Mouse (Mus musculus) ES-Bruce4 (cell line): Measurements from ENCODE around the gene Gan. TPM values are rescaled to one million over a fixed set of nuclear protein-coding genes. Genes with fewer than 3 reads are reported as not detected.

Experiments used
- H3K27ac ChIP-seq: 2 replicates; pipeline ENCODE4 v1.5.1; 2012; ENCODE audit warnings: low read length, inconsistent platforms; ENCODE audit not compliant: insufficient read depth
- H3K27me3 ChIP-seq: 2 replicates; pipeline ENCODE4 v1.6.1; 2012; ENCODE audit warnings: mild to moderate bottlenecking, low read length, inconsistent platforms; ENCODE audit not compliant: control insufficient read depth, poor library complexity, insufficient read depth, severe bottlenecking
- H3K36me3 ChIP-seq: 2 replicates; pipeline ENCODE4 v1.6.1; 2012; ENCODE audit warnings: inconsistent platforms, mild to moderate bottlenecking, low read length, moderate library complexity; ENCODE audit not compliant: control insufficient read depth, poor library complexity, insufficient read depth, severe bottlenecking
- H3K4me1 ChIP-seq: one replicate; pipeline ENCODE4 v1.8.1; 2011; ENCODE audit warnings: low read length; ENCODE audit not compliant: control insufficient read depth, insufficient read depth
- H3K4me3 ChIP-seq: 2 replicates; pipeline ENCODE4 v1.5.1; 2011; ENCODE audit warnings: low read depth, mild to moderate bottlenecking, low read length
- H3K9ac ChIP-seq: 2 replicates; pipeline ENCODE4 v1.6.1; 2012; ENCODE audit warnings: low read depth, mild to moderate bottlenecking, inconsistent platforms; ENCODE audit not compliant: poor library complexity, severe bottlenecking
- H3K9me3 ChIP-seq: replicated peaks from 2 replicates; pipeline ENCODE4 v1.6.1; 2012; ENCODE audit warnings: mild to moderate bottlenecking, low read length, inconsistent platforms; ENCODE audit not compliant: control insufficient read depth, poor library complexity, insufficient read depth, severe bottlenecking
- CTCF ChIP-seq: IDR thresholded peaks from one replicate; pipeline ENCODE4 v1.8.1; 2011; ENCODE audit warnings: low read depth, low read length
- EP300 ChIP-seq: IDR thresholded peaks from 2 replicates; pipeline ENCODE4 v1.6.1; 2011; ENCODE audit warnings: low read depth, low read length; ENCODE audit not compliant: insufficient read depth
- POLR2A ChIP-seq: IDR thresholded peaks from one replicate; pipeline ENCODE4 v1.8.1; 2011; ENCODE audit warnings: low read length; ENCODE audit not compliant: insufficient read depth
- polyA plus RNA-seq: library from polyadenylated mRNA; stranded (reverse); fragments of >200 nt; gene quantifications from 2 replicates; pipeline ENCODE4 v1.2.4, GENCODE M21; 2011; ENCODE audit warnings: low read depth; ENCODE audit not compliant: missing spikeins, insufficient read depth, insufficient read length

The Gan gene
- polyA plus RNA-seq, 1 experiment, result 11.7 TPM

DNA sequence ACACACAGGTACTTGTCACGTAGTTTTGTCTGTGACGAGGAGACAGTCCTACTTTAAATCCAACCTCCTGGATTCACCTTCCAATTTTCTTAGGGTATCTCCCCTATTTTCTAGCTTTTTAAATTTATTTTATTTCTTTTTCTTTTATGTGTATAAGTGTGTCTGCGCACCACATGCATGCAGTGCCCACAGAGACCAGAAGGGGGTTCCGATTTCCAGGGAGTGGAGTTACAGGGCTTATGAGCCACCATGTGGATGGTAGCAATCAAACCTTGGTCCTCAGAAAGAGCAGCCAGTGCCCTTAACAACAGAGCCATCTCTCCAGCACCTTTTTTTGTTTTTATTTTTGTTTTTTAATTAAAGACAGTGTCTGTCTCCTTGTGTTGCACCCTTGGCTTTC, 24.8 kb downstream of the Gan start:
- no peak overlapping the region for H3K4me3 ChIP-seq
- H3K9ac ChIP-seq, result no peak overlapping the region
- peaks cover 4% of the 10 kb centered on the region for H3K4me1 ChIP-seq
- no peak overlapping the region for H3K27ac ChIP-seq
- no peaks in the 10 kb centered on the region for H3K27me3 ChIP-seq
- H3K36me3 ChIP-seq, result no peaks in the 10 kb centered on the region
- peak; percentile 31 for TF ChIP-seq CTCF
- TF ChIP-seq EP300, result no peak
- no peaks in the 10 kb centered on the region for H3K9me3 ChIP-seq

- Histone ChIP-seq H3K36me3 (no peaks in the 10 kb centered on the region), H3K27ac (no peak overlapping the region), H3K27me3 (no peaks in the 10 kb centered on the region), H3K4me1 (peaks cover 4% of the 10 kb centered on the region), H3K4me3 (no peak overlapping the region), H3K9ac (no peak overlapping the region), H3K9me3 (no peaks in the 10 kb centered on the region)
- TF ChIP-seq POLR2A (no peak), EP300 (no peak), CTCF (no peak)
Measured at GRCm38 (mm10) chr8:117183664-117184377, 25.9 kb downstream of the Gan start.

- TF ChIP-seq EP300 (0 out of 2 replicates have a peak, but pooled peaks have one; percentile 10), POLR2A (no peak)
- no peak overlapping the region for H3K4me3 ChIP-seq
- peaks cover 4% of the 10 kb centered on the region for H3K4me1 ChIP-seq
- no peaks in the 10 kb centered on the region for H3K27me3 ChIP-seq
- no peaks in the 10 kb centered on the region; the same call in 1 of the 2 replicates for H3K36me3 ChIP-seq
- no peaks in the 10 kb centered on the region for H3K9me3 ChIP-seq
- no peak overlapping the region for H3K9ac ChIP-seq
- 0 out of 2 replicates have a peak overlapping the region, but pooled peaks have one; percentile 9 for H3K27ac ChIP-seq
Measured at GRCm38 (mm10) chr8:117194355-117194754, 36.4 kb downstream of the Gan start.

DNA sequence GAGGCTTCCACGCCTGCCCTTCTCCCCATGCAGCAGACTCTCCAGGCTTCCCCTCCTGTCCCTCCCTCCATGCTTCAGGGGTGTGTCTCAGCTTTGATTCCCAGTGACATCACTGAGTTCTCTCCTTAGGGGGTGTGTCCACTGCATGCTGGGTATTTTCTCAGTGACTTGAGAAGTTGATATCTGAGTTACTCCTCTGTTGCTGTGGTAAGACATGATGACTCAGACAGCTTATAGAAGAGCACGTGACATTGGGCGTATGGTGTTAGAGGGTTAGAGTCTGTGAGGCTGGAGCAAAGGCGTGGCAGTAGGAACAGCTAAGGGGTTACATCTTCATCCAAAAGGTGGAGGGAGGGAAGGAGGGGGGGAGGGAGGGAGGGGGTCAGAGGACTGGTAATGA, 38.7 kb downstream of the Gan start:
- Histone ChIP-seq H3K9me3 (no peaks in the 10 kb centered on the region), H3K36me3 (no peaks in the 10 kb centered on the region), H3K27ac (no peak overlapping the region), H3K4me1 (peaks cover 4% of the 10 kb centered on the region), H3K4me3 (no peak overlapping the region), H3K27me3 (no peaks in the 10 kb centered on the region), H3K9ac (no peak overlapping the region)
- TF ChIP-seq CTCF (no peak), EP300 (no peak), POLR2A (no peak)

GRCm38 (mm10) chr8:117197551-117197950, 39.6 kb downstream of the Gan start:
- no peak overlapping the region for H3K9ac ChIP-seq
- TF ChIP-seq EP300, result no peak
- TF ChIP-seq CTCF, result no peak
- no peak for TF ChIP-seq POLR2A
- H3K27me3 ChIP-seq, result no peaks in the 10 kb centered on the region
- H3K9me3 ChIP-seq, result no peaks in the 10 kb centered on the region
- H3K27ac ChIP-seq, result no peak overlapping the region
- H3K4me3 ChIP-seq, result no peak overlapping the region
- H3K36me3 ChIP-seq, result no peaks in the 10 kb centered on the region
- peaks cover 4% of the 10 kb centered on the region for H3K4me1 ChIP-seq

DNA sequence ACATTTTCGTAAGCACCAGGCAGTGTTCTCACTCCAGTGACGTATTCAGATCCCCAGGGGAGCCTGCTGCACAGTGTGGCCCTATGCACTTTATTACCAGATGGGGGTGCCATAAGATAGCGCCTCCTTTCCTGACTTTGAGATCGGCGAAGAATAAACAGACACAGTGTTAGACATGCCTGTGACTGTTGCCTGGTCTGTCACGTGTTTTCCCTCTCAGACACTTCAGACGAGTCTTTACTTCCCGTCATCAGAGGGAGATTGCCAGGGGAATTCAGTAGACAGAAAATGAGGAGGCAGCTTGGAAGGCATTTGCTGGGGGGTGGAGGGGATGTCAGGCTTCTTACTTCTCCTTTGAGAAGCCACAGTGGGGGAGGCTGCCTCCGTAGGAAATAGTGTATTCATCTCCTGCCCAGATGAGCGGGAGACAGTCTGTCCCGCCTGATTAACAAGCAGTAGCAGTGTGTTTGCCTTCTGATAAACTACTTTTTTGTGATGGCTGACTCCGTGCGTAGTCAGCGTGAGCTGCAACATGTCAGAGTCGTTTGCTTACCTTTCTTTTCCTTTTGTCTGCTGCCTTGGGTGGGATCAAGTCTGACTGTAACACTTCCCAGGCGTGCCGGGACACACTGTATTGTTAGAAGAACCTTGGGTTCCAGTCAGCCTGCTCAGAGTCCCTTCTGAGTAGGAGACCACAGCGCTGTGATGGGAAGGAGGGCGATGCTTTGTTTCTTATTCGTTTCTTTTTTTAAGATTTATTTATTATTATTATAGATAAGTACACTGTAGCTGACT, 40.4 kb downstream of the Gan start:
- H3K36me3 ChIP-seq, result no peaks in the 10 kb centered on the region
- no peaks in the 10 kb centered on the region for H3K9me3 ChIP-seq
- no peak overlapping the region for H3K4me3 ChIP-seq
- H3K4me1 ChIP-seq, result peaks cover 4% of the 10 kb centered on the region
- no peak for TF ChIP-seq EP300
- TF ChIP-seq CTCF, result peak; percentile 39
- 0 out of 2 replicates have a peak overlapping the region, but pooled peaks have one; percentile 11 for H3K27ac ChIP-seq
- no peaks in the 10 kb centered on the region for H3K27me3 ChIP-seq
- H3K9ac ChIP-seq, result peak overlapping the region; percentile 21; the same call in 1 of the 2 replicates
